Mouse (Mus musculus): ENCODE data around the gene Armc5.

- TF ChIP-seq CTCF (IDR thresholded peaks at IDR 0.05; ENCODE audit: low read depth) (no peak), EP300 (IDR thresholded peaks at IDR 0.05; ENCODE audit: low read depth) (no peak)
Observed at GRCm38 (mm10) chr7:128284047-128284446, 46.9 kb downstream of the Armc5 start.
